Mouse (Mus musculus) midbrain, embryonic 14.5 days (tissue): Measurements from ENCODE around the gene Eif4a1. TPM values are rescaled to one million over a fixed set of nuclear protein-coding genes. Genes with fewer than 3 reads are reported as not detected.

Experiments used
- ATAC-seq: fragments of 200-750 bp; cut with Nextera tagmentation; 2 replicates; pipeline ENCODE4 v1.8.0; 2017; ENCODE audit warnings: moderate number of reproducible peaks, moderate library complexity; ENCODE audit not compliant: low FRiP score, low TSS enrichment
- DNase-seq: peaks from one replicate; pipeline ENCODE4 v3.0.0-alpha.2; 2015
- H3K27ac ChIP-seq: fragments of 300-500 bp; sonication (generic); replicated peaks from 2 replicates; pipeline ENCODE4 v1.5.1; 2014; ENCODE audit warnings: mild to moderate bottlenecking, low read depth, low read length, moderate library complexity
- H3K27me3 ChIP-seq: fragments of 300-500 bp; sonication (generic); 2 replicates; pipeline ENCODE4 v1.6.1; 2014; ENCODE audit warnings: low read length, control low read depth, mixed read lengths; ENCODE audit not compliant: control insufficient read depth, insufficient read depth
- H3K36me3 ChIP-seq: fragments of 300-500 bp; sonication (generic); 2 replicates; pipeline ENCODE4 v1.6.1; 2014; ENCODE audit warnings: low read length, control low read depth; ENCODE audit not compliant: control insufficient read depth, insufficient read depth
- H3K4me1 ChIP-seq: fragments of 300-500 bp; sonication (generic); 2 replicates; pipeline ENCODE4 v1.6.1; 2014; ENCODE audit warnings: mild to moderate bottlenecking, antibody characterized with exemption, low read length, control low read depth; ENCODE audit not compliant: control insufficient read depth, insufficient read depth
- H3K4me2 ChIP-seq: fragments of 300-500 bp; sonication (generic); 2 replicates; pipeline ENCODE4 v1.6.1; 2014; ENCODE audit warnings: mild to moderate bottlenecking, low read length, moderate library complexity
- H3K4me3 ChIP-seq: fragments of 300-500 bp; sonication (generic); replicated peaks from 2 replicates; pipeline ENCODE4 v1.5.1; 2014; ENCODE audit warnings: low read depth, low read length
- H3K9ac ChIP-seq: fragments of 300-500 bp; sonication (generic); replicated peaks from 2 replicates; pipeline ENCODE4 v1.6.1; 2014; ENCODE audit warnings: mild to moderate bottlenecking, low read length, moderate library complexity
- H3K9me3 ChIP-seq: fragments of 300-500 bp; sonication (generic); 2 replicates; pipeline ENCODE4 v1.6.1; 2016; ENCODE audit warnings: low read length, control low read depth, mixed read lengths; ENCODE audit not compliant: control insufficient read depth
- WGBS: fragments of 180-500 bp; shearing (Covaris S2); extraction: QIAGEN DNeasy Blood & Tissue Kit; methylation state at CpG from one replicate; pipeline ENCODE4 v1.1.7; 2014; 5-methylcytosine and 5-hydroxymethylcytosine counted together
- polyA plus RNA-seq: library from polyadenylated mRNA; unstranded; fragments of >200 nt; fragmentation: Nextera tagmentation; extraction: Ambion mirVana; gene quantifications from 2 replicates; pipeline ENCODE4 v1.2.1, GENCODE M21; 2014

The Eif4a1 gene
- polyA plus RNA-seq, 1 experiment from 2014 or later: 707 TPM

DNA sequence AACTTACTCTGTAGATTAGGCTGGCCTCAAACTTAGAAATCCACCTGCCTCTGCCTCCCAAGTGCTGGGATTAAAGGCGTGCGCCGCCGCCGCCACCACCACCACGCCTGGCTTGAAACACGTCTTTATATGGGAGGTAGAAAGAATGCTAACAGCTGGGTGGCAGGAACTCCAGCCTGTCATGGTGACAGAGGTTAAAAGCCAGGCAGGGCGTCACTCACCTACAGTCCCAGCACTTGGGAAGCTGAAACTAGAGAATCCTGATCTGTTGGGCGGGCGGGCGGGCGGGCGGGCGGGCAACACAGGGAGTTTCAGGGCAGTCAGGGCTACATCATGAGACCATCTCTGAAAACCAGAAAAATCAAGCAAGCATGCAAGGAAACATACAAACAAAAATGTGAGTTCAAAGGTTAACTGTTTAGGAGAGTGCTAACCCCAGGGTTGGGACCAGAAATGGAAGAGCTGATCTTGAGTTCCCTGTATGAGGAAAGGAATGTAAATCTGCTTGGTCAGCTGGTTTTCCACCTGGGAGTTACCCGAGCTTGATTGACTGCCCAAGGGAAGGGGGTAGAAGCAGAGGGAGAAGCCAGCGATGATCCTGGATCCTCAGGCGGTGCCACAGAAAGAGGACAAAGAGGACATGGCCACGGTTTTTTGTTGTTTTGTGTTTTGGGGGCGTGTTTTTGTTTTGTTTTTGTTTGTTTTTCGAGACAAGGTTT is 40.9 kb upstream of the Eif4a1 start:
- Histone ChIP-seq H3K27me3 (no peaks in the 10 kb centered on the region), H3K36me3 (no peaks in the 10 kb centered on the region), H3K4me2 (no peak overlapping the region), H3K9ac (no peak overlapping the region), H3K27ac (no peak overlapping the region), H3K9me3 (no peaks in the 10 kb centered on the region), H3K4me1 (no peaks in the 10 kb centered on the region), H3K4me3 (no peak overlapping the region)
- ATAC-seq: no peak
- DNase-seq: no peak
- 86% methylated on average over 20 of the region's 20 CpGs for WGBS

DNA sequence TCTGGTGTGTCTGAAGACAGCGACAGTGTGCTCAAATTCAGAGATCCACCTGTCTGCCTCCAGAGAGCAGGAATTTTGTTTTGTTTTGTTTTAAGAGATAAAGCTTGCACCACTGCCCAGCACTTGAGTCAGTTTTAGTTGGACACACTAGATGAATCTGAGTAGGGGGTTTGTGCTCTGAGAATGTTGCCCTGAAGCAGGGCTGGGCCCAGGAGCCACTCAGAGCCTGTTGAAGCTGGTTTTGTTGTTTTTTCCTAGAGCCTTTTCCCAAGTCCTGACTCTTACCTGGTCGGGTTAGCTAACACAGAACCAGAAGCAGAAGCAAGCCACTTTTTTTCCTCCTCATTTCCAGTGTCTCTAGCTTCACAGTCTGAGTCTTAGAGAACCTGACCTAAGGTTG is 38.9 kb upstream of the Eif4a1 start:
- H3K27me3 ChIP-seq: no peaks in the 10 kb centered on the region
- H3K4me1 ChIP-seq: no peaks in the 10 kb centered on the region
- H3K27ac ChIP-seq: no peak overlapping the region
- 76% methylated on average over 2 of the region's 2 CpGs for WGBS
- no peak overlapping the region for H3K4me2 ChIP-seq
- no peaks in the 10 kb centered on the region for H3K36me3 ChIP-seq
- no peak overlapping the region for H3K4me3 ChIP-seq
- no peaks in the 10 kb centered on the region for H3K9me3 ChIP-seq
- no peak overlapping the region for H3K9ac ChIP-seq
- ATAC-seq: no peak
- DNase-seq: no peak

- DNase-seq (no peak), ATAC-seq (no peak)
- Histone ChIP-seq H3K36me3 (no peaks in the 10 kb centered on the region), H3K4me3 (no peak overlapping the region), H3K9ac (no peak overlapping the region), H3K27me3 (no peaks in the 10 kb centered on the region), H3K4me1 (no peaks in the 10 kb centered on the region), H3K9me3 (no peaks in the 10 kb centered on the region), H3K4me2 (no peak overlapping the region), H3K27ac (no peak overlapping the region)
- 74% methylated on average over 3 of the region's 3 CpGs for WGBS
Measured at GRCm38 (mm10) chr11:69710470-69710869, 38.2 kb upstream of the Eif4a1 start.

- no peaks in the 10 kb centered on the region for H3K4me1 ChIP-seq
- WGBS: 53% methylated on average over 11 of the region's 11 CpGs
- H3K9me3 ChIP-seq: no peaks in the 10 kb centered on the region
- no peak for DNase-seq
- no peak overlapping the region for H3K4me2 ChIP-seq
- H3K4me3 ChIP-seq: no peak overlapping the region
- no peaks in the 10 kb centered on the region for H3K27me3 ChIP-seq
- ATAC-seq: no peak
- no peak overlapping the region for H3K9ac ChIP-seq
- H3K36me3 ChIP-seq: no peaks in the 10 kb centered on the region
- no peak overlapping the region for H3K27ac ChIP-seq
Measured at GRCm38 (mm10) chr11:69709554-69710446, 37.6 kb upstream of the Eif4a1 start.

- Histone ChIP-seq H3K4me2 (no peak overlapping the region), H3K27me3 (no peaks in the 10 kb centered on the region), H3K27ac (no peak overlapping the region), H3K4me3 (no peak overlapping the region), H3K9me3 (no peaks in the 10 kb centered on the region), H3K36me3 (no peaks in the 10 kb centered on the region), H3K9ac (no peak overlapping the region), H3K4me1 (no peaks in the 10 kb centered on the region)
- no peak for ATAC-seq
- DNase-seq: no peak
- 86% methylated on average over 3 of the region's 3 CpGs for WGBS
Measured at GRCm38 (mm10) chr11:69708614-69709265, 36.5 kb upstream of the Eif4a1 start.

GRCm38 (mm10) chr11:69707873-69708381 is 35.7 kb upstream of the Eif4a1 start:
- no peak overlapping the region for H3K4me3 ChIP-seq
- WGBS: 84% methylated on average over 4 of the region's 4 CpGs

DNA sequence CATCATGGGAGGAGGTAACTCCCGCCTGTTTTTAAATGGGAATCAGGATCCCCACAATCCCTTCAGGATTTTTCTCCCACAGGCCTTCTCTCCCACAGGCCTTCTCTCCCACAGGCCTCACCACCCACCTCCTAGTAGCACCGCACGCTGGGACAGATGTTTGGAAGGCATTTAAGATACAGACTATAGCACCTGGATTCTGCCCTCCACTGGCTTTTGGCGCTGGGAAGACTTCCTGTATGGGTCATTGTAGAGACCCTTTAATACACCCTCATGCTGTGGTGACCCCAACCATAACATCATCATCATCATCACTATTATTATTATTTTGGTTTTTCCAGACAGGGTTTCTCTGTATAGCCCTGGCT is 35.2 kb upstream of the Eif4a1 start:
- Histone ChIP-seq H3K9me3 (no peaks in the 10 kb centered on the region), H3K27me3 (no peaks in the 10 kb centered on the region), H3K4me1 (no peaks in the 10 kb centered on the region), H3K4me2 (no peak overlapping the region), H3K4me3 (no peak overlapping the region), H3K36me3 (no peaks in the 10 kb centered on the region), H3K27ac (no peak overlapping the region), H3K9ac (no peak overlapping the region)
- ATAC-seq (no peak), DNase-seq (no peak)
- WGBS: 90% methylated on average over 4 of the region's 4 CpGs

More at GRCm38 (mm10) chr11:69707873-69708381, 35.7 kb upstream of the Eif4a1 start:
- DNase-seq (no peak), ATAC-seq (no peak)
- no peak overlapping the region for H3K9ac ChIP-seq
- no peaks in the 10 kb centered on the region for H3K4me1 ChIP-seq
- no peak overlapping the region for H3K4me2 ChIP-seq
- no peak overlapping the region for H3K27ac ChIP-seq
- H3K9me3 ChIP-seq: no peaks in the 10 kb centered on the region
- no peaks in the 10 kb centered on the region for H3K36me3 ChIP-seq
- H3K27me3 ChIP-seq: no peaks in the 10 kb centered on the region

DNA sequence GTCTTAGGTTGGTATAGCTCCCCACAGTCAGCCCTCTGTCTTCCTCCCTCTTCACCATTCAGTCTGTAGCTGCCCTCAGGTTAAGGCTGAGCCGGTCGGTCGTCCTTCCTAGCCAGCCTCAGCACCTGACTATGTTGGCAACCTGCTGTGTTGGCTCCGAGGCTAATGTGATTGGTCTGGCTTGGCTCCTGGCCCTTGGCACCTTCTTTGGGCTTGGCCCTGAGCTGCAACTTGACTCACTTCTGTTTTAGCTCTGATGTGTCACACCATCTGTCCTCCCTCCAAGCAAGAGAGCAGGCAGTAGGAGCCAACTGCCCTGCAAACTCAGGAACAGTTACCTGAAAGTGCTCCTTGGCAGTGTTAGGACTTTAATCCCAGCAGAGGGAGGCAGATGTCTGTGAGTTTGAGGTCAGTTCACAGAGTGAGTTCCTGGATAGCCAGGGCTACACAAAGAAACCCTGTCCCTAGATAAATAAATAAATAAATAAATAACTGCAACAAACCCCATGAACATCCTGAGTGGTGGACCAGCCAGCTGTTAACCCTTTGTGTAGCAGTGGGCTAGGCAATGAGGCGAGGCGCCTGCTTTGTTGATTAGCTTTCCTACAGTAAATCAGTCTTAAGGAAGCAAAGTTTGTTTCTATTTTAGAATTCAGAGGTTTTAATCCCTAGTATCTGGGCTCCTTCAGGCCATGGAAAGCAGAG is 34.7 kb upstream of the Eif4a1 start:
- H3K4me2 ChIP-seq: no peak overlapping the region
- ATAC-seq: no peak

More for the DNA sequence above, 34.7 kb upstream of the Eif4a1 start:
- Histone ChIP-seq H3K36me3 (no peaks in the 10 kb centered on the region), H3K9ac (no peak overlapping the region), H3K9me3 (no peaks in the 10 kb centered on the region), H3K4me3 (no peak overlapping the region), H3K4me1 (no peaks in the 10 kb centered on the region), H3K27ac (no peak overlapping the region), H3K27me3 (no peaks in the 10 kb centered on the region)
- no peak for DNase-seq
- WGBS: 48% methylated on average over 6 of the region's 6 CpGs
